Mouse (Mus musculus) liver, postnatal 0 days (tissue): ENCODE data around the gene Ccdc187.

Experiments used
- CTCF ChIP-seq: sonication (generic); IDR thresholded peaks from 2 replicates; pipeline ENCODE4 v1.5.1; 2016; ENCODE audit warnings: antibody characterized with exemption, low read depth
- EP300 ChIP-seq: IDR thresholded peaks from 2 replicates; pipeline ENCODE4 v1.6.1; 2016; ENCODE audit warnings: antibody characterized with exemption, low read depth, mild to moderate bottlenecking

DNA sequence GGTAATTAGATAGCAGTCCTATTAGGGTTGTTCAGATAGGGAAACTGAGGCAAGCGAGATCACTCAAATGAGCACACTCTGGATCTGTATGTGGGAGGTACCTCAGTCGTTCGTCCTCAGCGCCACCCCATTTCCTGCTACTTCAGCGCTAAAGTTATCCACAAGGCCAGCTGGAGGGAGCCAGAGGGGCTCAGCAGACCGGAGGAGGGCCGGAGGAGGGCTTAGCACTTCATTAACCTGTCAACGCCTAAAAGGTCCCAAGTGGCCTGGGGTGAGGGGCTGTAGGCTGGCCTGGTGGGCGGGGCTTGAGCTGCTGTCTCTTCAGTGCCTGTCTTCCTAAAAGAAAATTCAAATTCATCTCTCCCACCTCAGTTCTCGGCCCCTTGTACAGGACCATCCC lies 95.9 kb downstream of the Ccdc187 start:
- no peak for TF ChIP-seq CTCF
- no peak for TF ChIP-seq EP300
